Mouse (Mus musculus): Measurements from ENCODE around the gene Yaf2.

GRCm38 (mm10) chr15:93287628-93288027, 49.1 kb downstream of the Yaf2 start:
- TF ChIP-seq CTCF (IDR thresholded peaks at IDR 0.05; ENCODE audit: low read depth) (no peak), EP300 (IDR thresholded peaks at IDR 0.05; ENCODE audit: low read depth) (no peak)

All from liver, embryonic 14.5 days (tissue).